Mouse (Mus musculus) yolk sac, embryonic 10.5 days (tissue): ENCODE data around the gene En1.

Experiments used
- DNase-seq: peaks from one replicate; pipeline ENCODE4 v3.0.0-alpha.2; 2017; ENCODE audit warnings: low spot score

Gene En1

DNA sequence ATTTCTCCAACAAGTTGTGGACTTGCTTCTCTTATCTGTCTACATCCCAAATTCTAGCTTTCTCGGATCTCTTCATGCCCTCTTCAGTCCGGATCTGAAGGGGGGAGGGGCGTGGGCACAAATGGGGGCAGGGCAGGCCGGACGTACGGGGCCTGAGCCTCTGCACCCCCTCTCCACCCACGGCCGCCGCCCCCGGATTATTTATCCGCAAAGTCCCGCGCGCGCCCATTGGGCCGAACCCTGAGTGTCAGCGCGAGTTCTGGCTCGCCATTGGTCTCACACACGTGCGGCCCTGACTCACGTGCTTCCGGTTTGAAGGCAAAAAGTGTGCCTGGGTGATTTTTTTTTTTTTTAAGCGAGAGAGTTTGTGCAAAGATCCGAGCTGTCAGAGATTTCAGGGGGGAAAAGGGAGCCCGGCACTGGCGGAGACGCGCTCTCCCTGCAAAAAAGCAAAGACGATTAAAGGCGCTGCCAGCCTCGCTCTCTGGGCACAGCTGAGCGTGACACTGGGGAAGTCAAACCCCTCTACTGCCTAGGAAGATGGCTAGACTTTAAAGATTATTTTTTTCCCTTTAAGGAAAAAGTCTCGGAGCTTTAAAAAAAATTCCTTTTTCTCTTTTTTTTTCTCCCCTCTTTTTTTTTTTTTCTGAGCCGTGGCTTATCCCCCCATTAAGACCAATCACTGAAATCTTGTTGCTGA is at the start of gene En1:
En1 (plus strand) TSS at position 388 of the 700 bp plus-strand sequence.
- DNase-seq = no peak

GRCm38 (mm10) chr1:120556926-120557846 is 45.0 kb upstream of the En1 start:
- DNase-seq = no peak

DNA sequence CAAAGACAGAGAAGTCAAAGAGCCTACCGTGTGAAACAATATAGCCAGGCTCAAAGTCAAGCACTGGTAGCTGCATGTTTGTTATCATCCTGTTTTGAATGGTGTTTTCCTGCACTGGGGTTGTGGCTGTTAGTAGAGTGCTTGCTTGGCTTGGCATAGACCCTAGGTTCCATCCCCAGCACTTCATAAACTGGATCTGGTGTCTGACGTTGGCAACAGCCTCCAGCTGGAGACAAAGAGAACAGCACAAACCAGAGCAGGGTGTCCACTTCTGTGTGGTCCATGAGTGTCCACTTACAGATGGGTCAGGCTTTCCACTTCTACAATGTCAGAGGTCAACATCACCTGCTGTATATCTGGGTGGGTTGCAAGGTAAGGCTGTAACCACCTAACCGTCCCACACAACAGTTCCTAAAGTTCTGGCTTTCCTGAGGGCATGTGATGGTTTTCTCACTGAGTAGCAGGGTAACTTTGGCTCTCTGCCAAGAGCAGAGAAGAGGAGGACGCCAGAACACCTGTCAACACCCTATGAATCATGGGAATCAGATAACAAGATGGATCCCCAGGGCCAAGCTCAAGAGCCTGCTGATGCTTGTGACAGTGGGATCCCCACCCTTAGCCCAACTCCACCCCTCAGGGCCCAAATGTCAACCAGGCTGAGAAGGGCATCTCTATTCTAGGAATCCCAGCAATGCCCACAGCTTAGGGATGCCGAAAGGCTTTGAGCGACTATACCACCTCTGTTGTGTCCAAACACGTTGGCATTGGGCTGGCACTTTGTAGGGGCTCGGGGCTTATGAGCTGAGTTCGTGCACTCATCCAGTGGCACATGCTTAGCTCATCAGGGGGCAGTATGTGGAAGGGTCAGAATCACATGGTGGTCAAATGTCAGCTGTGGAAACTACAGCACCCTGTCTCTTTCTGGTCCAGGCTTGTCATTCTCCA is 43.6 kb upstream of the En1 start:
- DNase-seq = no peak

- DNase-seq = no peak
These were observed 42.3 kb upstream of the En1 start for GRCm38 (mm10) chr1:120559911-120560310.

GRCm38 (mm10) chr1:120581306-120581705 is 20.9 kb upstream of the En1 start:
- no peak for DNase-seq

DNA sequence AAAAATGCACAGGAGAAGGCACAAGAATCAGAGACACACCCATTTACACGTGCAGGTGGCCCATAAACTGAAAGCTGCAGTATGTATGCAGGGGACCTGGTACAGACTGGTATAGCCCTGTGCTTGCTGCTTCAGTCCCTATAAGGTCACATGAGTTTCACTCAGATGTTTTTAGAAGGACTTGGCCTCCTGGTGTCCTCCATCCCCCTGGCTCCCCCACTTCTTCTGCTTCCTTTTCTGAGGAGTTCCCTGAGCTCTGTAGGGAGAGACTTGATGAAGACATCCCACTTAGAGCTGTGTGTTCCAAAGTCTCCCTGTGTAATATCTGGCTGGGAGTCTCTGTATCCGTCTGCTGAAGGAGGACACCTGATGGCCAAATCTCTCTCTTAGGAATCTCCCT is 16.7 kb upstream of the En1 start:
- no peak for DNase-seq

DNA sequence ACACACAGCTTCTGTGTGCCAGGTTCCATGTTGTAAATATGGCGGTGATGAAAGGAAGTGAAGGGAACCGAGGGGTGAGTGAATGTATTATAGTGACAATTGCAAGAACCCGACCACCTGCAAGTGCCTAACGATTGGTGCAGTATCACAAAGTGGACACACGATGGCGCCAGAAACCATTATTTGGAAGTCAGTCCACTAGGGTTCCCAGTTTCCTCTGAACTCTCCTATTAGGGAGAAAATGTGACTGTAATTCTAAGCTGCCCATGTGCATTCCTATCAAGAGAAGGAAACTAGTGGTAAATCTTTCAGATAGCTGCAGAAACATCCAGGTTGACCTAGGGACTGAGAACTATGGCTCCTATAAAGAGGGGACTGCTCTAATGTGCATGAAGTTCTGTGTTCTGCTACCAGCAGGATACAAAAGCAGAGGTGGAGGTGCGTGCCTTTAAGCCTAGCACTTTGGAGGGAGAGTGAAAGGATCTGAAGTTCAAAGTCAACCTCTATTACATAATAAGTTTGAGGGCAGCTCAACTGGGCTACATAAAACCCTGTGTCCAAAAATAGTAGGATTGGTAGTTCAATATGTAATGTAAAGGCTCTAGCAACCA is 15.6 kb upstream of the En1 start:
- no peak for DNase-seq

DNA sequence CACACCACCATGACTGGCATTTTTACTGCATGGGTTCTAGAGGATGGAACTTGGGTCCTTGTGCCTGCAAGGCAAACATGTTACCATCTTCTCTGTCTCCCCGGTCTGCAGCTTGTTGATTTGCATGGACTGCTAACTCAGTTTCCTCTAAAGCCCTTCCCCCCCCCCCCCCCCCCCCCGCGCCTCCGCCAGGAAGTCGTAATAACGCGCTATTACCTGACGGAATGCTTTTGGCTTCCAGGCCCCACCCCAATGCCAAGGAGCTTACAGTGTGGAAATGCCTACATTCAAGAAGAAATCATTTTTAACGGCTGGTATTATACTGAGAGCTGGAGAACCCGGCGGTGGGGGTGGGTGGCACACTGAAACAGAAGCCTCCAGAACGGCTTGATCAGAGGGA is 14.8 kb upstream of the En1 start:
- no peak for DNase-seq

GRCm38 (mm10) chr1:120587960-120588359 is 14.3 kb upstream of the En1 start:
- no peak for DNase-seq

DNA sequence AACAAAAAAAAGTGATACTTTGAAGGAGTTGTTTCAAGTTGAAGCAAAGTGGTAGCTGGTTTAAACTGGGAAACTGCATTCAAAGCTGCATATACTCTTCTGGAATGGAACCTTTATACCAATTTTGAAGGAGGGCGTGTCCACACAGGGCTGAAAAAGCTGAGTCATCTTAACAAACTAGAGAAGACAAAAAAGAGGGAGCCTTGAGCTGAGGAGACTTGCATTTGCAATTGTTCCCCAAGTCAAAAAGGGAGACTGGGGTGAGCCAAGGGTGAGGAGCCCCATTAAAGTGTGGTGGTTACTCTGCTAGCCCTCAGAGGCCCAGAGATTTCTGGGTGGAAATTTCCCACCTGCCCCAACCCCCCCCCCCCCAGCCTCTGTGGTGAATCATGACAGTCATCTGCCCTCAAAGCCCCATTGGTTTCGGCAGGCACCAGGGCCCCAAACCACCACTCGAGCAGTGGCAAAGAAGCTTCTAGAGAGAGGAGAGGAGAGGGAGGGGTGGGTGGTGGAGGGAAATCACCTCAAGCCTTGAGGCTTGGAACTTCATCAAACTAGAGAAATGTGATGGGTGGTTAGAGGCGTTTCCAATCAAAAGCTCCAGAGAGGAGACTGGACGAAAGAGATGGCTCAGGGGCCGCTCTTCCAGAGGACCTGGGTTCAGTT is 13.7 kb upstream of the En1 start:
- no peak for DNase-seq

- no peak for DNase-seq
These were observed 8.8 kb upstream of the En1 start for GRCm38 (mm10) chr1:120593236-120593919.

GRCm38 (mm10) chr1:120594603-120595002 is 7.6 kb upstream of the En1 start:
- no peak for DNase-seq

DNA sequence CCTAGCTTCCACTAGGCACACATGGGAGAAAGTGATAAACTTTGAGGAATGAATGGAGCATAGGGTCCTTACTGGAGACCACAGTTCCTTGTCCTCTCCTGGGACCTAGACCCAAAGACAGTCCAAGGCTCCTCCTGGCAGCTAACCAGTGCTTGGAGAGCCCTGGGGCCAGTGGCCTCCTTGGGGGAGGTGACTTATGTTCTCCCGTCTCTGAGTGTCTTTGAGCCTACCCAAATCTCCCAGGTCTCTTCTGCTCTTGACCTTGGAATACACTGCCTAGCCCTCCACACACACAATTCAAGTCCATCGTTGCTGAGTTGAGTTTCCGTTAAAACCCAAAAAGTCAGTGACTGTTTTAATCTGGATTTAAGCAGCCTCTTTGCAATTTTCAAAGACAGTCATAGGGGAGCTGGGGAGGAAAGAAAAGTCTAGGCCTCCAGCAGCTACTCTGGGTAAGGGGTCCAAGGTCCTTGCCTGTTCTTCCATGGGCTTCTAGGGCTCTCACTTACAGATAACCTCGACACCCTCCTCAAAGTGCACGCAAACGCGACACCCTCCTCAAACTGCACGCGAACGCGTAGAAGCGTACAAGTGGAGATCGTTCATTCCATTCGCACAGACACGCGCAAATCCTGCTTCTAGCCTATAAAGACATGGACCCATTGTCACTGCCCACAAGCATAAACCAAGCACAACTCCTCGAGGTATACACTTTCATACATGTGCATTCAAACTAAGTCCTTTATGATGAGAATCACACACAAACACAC is 6.6 kb upstream of the En1 start:
- DNase-seq = no peak

GRCm38 (mm10) chr1:120596319-120596718 is 5.9 kb upstream of the En1 start:
- no peak for DNase-seq

DNA sequence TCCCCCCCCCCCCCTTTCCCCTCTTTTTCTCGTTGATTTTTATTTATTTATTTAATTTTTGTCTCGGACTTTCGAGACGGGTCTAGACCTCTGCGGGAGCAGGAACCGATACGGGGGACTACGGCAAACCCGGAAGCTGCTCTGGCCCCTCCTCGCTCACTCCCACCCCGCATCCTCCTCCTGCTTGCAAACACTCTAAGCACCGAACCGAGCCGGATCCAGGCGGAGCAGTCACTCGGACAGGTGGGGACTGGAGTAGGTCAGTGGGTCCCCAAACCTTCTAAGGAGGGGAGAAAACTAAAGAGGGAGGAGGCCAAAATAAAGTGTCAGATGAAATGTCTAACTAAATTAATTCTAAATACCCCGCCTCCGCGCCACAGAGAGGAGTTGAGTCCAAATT is 5.4 kb upstream of the En1 start:
- DNase-seq = no peak

- no peak for DNase-seq
These were observed 4.9 kb upstream of the En1 start for GRCm38 (mm10) chr1:120597271-120597670.

GRCm38 (mm10) chr1:120598196-120598940 is 3.9 kb upstream of the En1 start:
- DNase-seq = no peak

GRCm38 (mm10) chr1:120599321-120600148 is 2.7 kb upstream of the En1 start:
- DNase-seq = no peak
